Mouse (Mus musculus): ENCODE measurements at regions not wholly inside any gene's neighbourhood (a gene's known extent, or its start where the extent isn't known, plus 50 kb on each side); places are given as distances from the start of the nearest gene placed in this dataset.
A peak's percentile ranks its signal among the peaks of the same experiment; 100 is the strongest.

DNA sequence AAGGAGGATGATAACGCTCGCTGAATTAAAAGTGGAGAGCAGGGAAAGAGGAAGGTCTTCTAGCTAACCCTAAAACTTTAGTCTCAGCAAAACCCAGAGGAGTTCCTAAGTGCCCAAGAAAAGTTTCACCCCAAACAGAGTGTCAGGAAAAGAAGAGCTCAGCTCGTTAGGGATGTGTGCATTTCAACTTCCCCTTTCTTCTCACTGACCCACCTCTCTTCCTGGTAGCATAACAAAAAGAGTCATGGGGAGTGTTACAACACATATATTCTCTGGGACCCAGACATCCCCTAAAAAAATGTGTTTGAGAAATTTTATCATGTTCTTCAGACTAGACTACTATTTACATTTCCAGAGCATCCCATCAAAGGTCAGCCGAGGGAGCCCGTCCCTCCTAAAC lies 432.6 kb downstream of the Mctp2 start:
- Histone ChIP-seq H3K4me1 (replicated peaks; ENCODE audit: control insufficient read depth, insufficient read depth, low read length) (no peaks in the 10 kb centered on the region), H3K36me3 (ENCODE audit: control insufficient read depth, insufficient read depth, low read length) (no peaks in the 10 kb centered on the region), H3K9me3 (ENCODE audit: control insufficient read depth, low read length) (no peaks in the 10 kb centered on the region), H3K27me3 (ENCODE audit: control insufficient read depth, insufficient read depth, low read length) (no peaks in the 10 kb centered on the region), H3K4me2 (replicated peaks; ENCODE audit: low read depth, low read length) (no peak overlapping the region), H3K4me3 (ENCODE audit: low read depth, low read length) (no peak overlapping the region), H3K9ac (ENCODE audit: low read depth, low read length) (no peak overlapping the region), H3K27ac (ENCODE audit: low read depth, low read length) (no peak overlapping the region)
- ATAC-seq (ENCODE audit: low FRiP score) (no peak), DNase-seq (ENCODE audit: low spot score) (no peak)
- WGBS: 87% methylated on average over 5 of the region's 5 CpGs

DNA sequence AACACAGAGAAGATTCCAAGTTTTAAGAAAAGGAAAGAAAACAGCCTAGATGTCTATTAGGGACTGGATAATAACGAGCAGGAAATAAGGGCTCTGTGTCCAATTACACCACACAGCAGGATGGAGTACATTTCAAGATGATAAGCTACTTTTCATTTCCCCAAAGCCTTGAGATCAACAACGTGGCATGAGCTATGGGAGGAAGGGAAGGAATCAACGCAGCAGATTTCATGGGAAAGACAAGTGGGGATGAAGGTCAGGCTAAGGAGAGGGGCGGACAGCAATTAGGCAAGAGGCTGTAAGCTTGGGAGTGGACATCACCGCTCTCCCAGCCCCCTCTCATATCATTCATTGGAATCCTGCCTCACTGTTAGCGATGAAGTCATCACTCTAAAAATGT lies 433.5 kb downstream of the Mctp2 start:
- no peaks in the 10 kb centered on the region for H3K27me3 ChIP-seq (ENCODE audit: control insufficient read depth, insufficient read depth, low read length)
- no peak overlapping the region for H3K27ac ChIP-seq (ENCODE audit: low read depth, low read length)
- 84% methylated on average over 6 of the region's 6 CpGs for WGBS
- ATAC-seq (ENCODE audit: low FRiP score) (no peak), DNase-seq (ENCODE audit: low spot score) (no peak)
- no peak overlapping the region for H3K9ac ChIP-seq (ENCODE audit: low read depth, low read length)
- H3K9me3 ChIP-seq (ENCODE audit: control insufficient read depth, low read length): no peaks in the 10 kb centered on the region
- no peaks in the 10 kb centered on the region for H3K4me1 ChIP-seq (replicated peaks; ENCODE audit: control insufficient read depth, insufficient read depth, low read length)
- H3K4me3 ChIP-seq (ENCODE audit: low read depth, low read length): no peak overlapping the region
- no peak overlapping the region for H3K4me2 ChIP-seq (replicated peaks; ENCODE audit: low read depth, low read length)
- H3K36me3 ChIP-seq (ENCODE audit: control insufficient read depth, insufficient read depth, low read length): no peaks in the 10 kb centered on the region

DNA sequence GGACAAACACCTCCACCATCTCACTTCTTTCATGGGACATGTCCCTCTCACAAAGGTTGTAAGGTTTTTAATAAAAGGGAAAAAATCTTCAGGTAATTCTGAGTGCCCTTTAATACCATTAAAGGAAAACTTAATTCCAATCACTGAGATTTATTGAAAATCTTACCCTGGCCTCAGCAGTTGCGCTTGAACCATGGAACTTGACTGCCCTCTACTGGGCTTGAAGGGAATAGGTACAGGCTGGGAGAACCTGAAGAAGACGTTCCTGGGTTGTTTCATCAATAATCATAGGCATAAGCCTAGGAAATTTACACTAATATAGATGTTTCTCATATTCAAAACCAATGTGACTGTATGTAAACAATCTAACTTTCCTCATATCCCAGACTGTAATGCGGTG lies 439.3 kb downstream of the Mctp2 start:
- no peak overlapping the region for H3K4me2 ChIP-seq (replicated peaks; ENCODE audit: low read depth, low read length)
- H3K36me3 ChIP-seq (ENCODE audit: control insufficient read depth, insufficient read depth, low read length): no peaks in the 10 kb centered on the region
- H3K4me1 ChIP-seq (replicated peaks; ENCODE audit: control insufficient read depth, insufficient read depth, low read length): 0 out of 2 replicates have a peak, but pooled peaks cover 6% of the 10 kb centered on the region
- no peak for ATAC-seq (ENCODE audit: low FRiP score)
- no peaks in the 10 kb centered on the region for H3K27me3 ChIP-seq (ENCODE audit: control insufficient read depth, insufficient read depth, low read length)
- no peak overlapping the region for H3K27ac ChIP-seq (ENCODE audit: low read depth, low read length)
- H3K9me3 ChIP-seq (ENCODE audit: control insufficient read depth, low read length): no peaks in the 10 kb centered on the region
- H3K4me3 ChIP-seq (ENCODE audit: low read depth, low read length): no peak overlapping the region
- no peak overlapping the region for H3K9ac ChIP-seq (ENCODE audit: low read depth, low read length)
- DNase-seq (ENCODE audit: low spot score): peak; percentile 78
- WGBS: 14% methylated on average over 3 of the region's 3 CpGs

DNA sequence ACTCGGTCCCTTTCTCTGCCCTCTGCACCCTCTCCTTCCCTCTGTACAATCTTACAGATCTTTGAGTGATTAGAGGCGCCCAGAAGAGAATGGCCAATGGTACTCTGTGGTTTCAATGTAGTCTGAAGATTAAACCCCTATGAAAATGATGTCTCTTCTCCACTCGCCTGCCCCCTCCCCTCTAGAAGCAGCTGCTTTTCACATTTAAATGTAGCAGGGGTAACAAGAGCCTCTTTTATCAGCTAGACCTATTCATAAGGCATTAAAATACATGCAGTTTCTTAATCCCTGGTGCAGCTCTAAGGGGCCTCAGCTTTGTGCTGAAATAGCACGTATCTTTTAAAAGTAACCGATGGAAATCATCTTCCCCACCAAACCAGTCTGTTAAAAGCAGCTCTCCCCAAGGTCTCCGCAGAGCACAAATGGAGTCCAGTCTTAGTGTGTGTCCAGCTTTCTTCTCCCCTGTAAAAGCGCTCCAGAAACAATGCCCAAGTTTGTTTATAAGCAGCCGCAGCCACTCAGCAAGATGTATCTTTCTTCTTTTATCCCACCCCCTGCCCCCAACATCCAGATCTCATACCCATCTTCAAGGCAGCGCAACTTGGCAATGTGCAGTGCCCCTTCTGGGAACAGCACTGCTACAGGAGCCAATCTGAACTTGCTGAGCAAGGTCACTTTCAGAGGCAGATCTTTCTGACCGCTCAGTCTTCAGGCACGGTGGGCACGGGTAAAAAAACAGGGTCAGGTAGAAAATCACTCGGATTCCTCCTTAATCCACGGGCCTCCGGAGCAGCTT lies 440.8 kb downstream of the Mctp2 start:
- H3K9me3 ChIP-seq (ENCODE audit: control insufficient read depth, low read length): no peaks in the 10 kb centered on the region
- H3K27ac ChIP-seq (ENCODE audit: low read depth, low read length): no peak overlapping the region
- no peaks in the 10 kb centered on the region for H3K27me3 ChIP-seq (ENCODE audit: control insufficient read depth, insufficient read depth, low read length)
- 0 out of 2 replicates have a peak, but pooled peaks cover 6% of the 10 kb centered on the region for H3K4me1 ChIP-seq (replicated peaks; ENCODE audit: control insufficient read depth, insufficient read depth, low read length)
- ATAC-seq (ENCODE audit: low FRiP score) (peak; percentile 19; the same call in 1 of the 2 replicates), DNase-seq (ENCODE audit: low spot score) (peak; percentile 27)
- no peak overlapping the region for H3K4me2 ChIP-seq (replicated peaks; ENCODE audit: low read depth, low read length)
- H3K9ac ChIP-seq (ENCODE audit: low read depth, low read length): no peak overlapping the region
- 25% methylated on average over 15 of the region's 15 CpGs for WGBS
- H3K36me3 ChIP-seq (ENCODE audit: control insufficient read depth, insufficient read depth, low read length): no peaks in the 10 kb centered on the region
- H3K4me3 ChIP-seq (ENCODE audit: low read depth, low read length): no peak overlapping the region

DNA sequence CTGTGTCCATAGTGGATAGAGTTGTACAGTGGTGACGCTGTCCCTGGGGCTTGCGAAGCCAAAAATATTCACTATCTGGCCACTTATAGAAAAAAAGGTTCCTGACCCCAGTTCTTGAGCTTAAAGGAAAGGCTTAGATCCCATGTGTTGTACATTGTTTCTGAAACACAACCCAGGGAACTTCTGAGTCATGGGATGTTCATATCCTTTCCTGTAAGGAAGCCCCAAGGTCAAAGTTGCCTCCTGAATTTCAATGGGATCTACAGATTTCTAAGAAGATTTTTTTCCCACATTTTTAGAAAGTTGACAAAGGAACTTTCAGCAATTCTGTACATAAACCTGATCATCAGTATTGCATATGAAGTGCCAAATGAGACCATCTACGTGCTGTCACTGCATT lies 453.5 kb downstream of the Mctp2 start:
- H3K9me3 ChIP-seq (ENCODE audit: control insufficient read depth, low read length): no peaks in the 10 kb centered on the region
- H3K27ac ChIP-seq (ENCODE audit: low read depth, low read length): no peak overlapping the region
- H3K4me2 ChIP-seq (replicated peaks; ENCODE audit: low read depth, low read length): no peak overlapping the region
- no peak for ATAC-seq (ENCODE audit: low FRiP score)
- H3K27me3 ChIP-seq (ENCODE audit: control insufficient read depth, insufficient read depth, low read length): no peaks in the 10 kb centered on the region
- no peaks in the 10 kb centered on the region for H3K4me1 ChIP-seq (replicated peaks; ENCODE audit: control insufficient read depth, insufficient read depth, low read length)
- no peaks in the 10 kb centered on the region for H3K36me3 ChIP-seq (ENCODE audit: control insufficient read depth, insufficient read depth, low read length)
- H3K9ac ChIP-seq (ENCODE audit: low read depth, low read length): no peak overlapping the region
- no peak overlapping the region for H3K4me3 ChIP-seq (ENCODE audit: low read depth, low read length)
- DNase-seq (ENCODE audit: low spot score): no peak
- 90% methylated on average over 3 of the region's 3 CpGs for WGBS

DNA sequence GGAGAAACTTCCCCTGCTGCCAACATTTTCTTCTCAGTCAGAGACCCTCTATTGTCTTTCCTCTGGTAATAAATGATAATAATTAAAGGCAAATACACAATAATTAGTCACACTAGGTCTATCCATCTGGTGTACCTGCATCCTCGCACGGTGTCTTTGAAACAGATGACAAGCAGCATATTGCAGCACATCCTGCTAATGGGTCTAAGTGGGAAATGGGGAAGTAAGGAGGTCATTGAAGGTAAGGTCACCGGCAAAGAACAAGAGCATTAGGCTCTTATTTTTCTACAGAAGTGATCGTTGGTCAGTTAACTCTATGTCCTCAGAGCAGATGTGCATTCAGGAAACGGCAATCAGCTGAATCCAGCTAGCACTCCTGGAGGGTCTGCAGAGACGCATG lies 457.2 kb downstream of the Mctp2 start:
- Histone ChIP-seq H3K27me3 (ENCODE audit: control insufficient read depth, insufficient read depth, low read length) (no peaks in the 10 kb centered on the region), H3K4me1 (replicated peaks; ENCODE audit: control insufficient read depth, insufficient read depth, low read length) (no peaks in the 10 kb centered on the region), H3K27ac (ENCODE audit: low read depth, low read length) (no peak overlapping the region), H3K4me3 (ENCODE audit: low read depth, low read length) (no peak overlapping the region), H3K9ac (ENCODE audit: low read depth, low read length) (no peak overlapping the region), H3K9me3 (ENCODE audit: control insufficient read depth, low read length) (no peaks in the 10 kb centered on the region), H3K4me2 (replicated peaks; ENCODE audit: low read depth, low read length) (no peak overlapping the region), H3K36me3 (ENCODE audit: control insufficient read depth, insufficient read depth, low read length) (no peaks in the 10 kb centered on the region)
- no peak for ATAC-seq (ENCODE audit: low FRiP score)
- 79% methylated on average over 6 of the region's 6 CpGs for WGBS
- DNase-seq (ENCODE audit: low spot score): no peak

DNA sequence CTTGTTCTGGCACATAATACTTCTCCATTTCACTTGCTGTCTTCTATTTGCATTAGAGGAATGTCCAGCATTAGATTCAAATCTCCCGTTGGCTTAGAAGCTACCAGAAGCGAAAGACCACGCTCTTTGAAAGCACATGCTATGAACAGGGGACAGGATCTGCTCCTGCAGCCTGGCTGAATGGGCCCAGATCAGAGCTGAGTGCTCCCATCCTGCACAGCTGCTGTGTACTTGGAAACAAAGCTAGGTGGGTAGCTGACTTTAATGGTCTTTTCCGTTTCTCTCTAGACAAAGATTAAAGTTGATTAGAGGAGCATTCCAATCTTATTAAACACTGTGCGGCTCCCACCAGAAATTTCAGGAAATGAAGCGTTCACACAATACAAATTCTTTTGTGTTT lies 468.6 kb downstream of the Mctp2 start:
- 77% methylated on average over 6 of the region's 6 CpGs for WGBS
- Histone ChIP-seq H3K4me2 (replicated peaks; ENCODE audit: low read depth, low read length) (no peak overlapping the region), H3K27me3 (ENCODE audit: control insufficient read depth, insufficient read depth, low read length) (no peaks in the 10 kb centered on the region), H3K4me3 (ENCODE audit: low read depth, low read length) (no peak overlapping the region), H3K9ac (ENCODE audit: low read depth, low read length) (no peak overlapping the region), H3K9me3 (ENCODE audit: control insufficient read depth, low read length) (no peaks in the 10 kb centered on the region), H3K36me3 (ENCODE audit: control insufficient read depth, insufficient read depth, low read length) (no peaks in the 10 kb centered on the region), H3K27ac (ENCODE audit: low read depth, low read length) (peak overlapping the region; percentile 27; the same call in 1 of the 2 replicates), H3K4me1 (replicated peaks; ENCODE audit: control insufficient read depth, insufficient read depth, low read length) (no peaks in the 10 kb centered on the region)
- ATAC-seq (ENCODE audit: low FRiP score): no peak
- no peak for DNase-seq (ENCODE audit: low spot score)

DNA sequence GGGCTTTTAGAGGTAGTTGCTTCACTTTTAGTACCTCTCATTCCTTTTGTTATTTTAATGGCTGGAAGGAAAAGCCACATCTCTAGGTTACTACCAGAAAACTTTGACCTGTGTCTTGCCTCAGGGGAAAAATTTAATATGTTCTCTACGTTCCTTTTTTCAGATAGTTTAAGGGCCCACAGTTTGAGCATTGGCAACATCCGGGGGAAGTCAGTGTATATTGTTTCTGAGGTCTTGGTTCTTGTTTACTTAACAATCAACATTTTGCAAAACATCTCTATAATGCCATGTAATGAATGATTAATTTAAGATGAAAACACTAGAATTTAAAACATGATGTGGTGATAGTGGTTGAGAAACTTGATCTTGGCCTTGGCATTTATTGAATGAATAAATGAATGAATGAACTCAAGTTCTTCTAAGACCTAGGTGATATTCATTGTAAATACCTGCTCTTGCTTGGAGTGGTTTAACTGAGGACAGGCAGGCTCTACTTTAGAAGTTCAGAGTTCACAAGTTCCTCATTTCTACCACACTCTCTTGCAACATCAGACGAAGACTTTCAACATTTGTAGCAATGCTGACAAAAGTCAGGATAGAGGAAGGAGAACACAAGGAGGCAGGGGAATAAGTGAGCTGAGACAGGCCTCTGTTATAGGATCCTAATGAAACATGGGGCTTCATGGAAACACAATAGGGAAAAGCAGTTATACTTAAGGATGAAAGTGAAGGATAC lies 474.4 kb downstream of the Mctp2 start:
- no peak overlapping the region for H3K9ac ChIP-seq (ENCODE audit: low read depth, low read length)
- WGBS: 83% methylated on average over 3 of the region's 3 CpGs
- H3K9me3 ChIP-seq (ENCODE audit: control insufficient read depth, low read length): no peaks in the 10 kb centered on the region
- no peak overlapping the region for H3K4me2 ChIP-seq (replicated peaks; ENCODE audit: low read depth, low read length)
- no peak for ATAC-seq (ENCODE audit: low FRiP score)
- no peaks in the 10 kb centered on the region for H3K36me3 ChIP-seq (ENCODE audit: control insufficient read depth, insufficient read depth, low read length)
- H3K4me3 ChIP-seq (ENCODE audit: low read depth, low read length): no peak overlapping the region
- H3K27ac ChIP-seq (ENCODE audit: low read depth, low read length): no peak overlapping the region
- H3K4me1 ChIP-seq (replicated peaks; ENCODE audit: control insufficient read depth, insufficient read depth, low read length): no peaks in the 10 kb centered on the region
- DNase-seq (ENCODE audit: low spot score): no peak
- no peaks in the 10 kb centered on the region for H3K27me3 ChIP-seq (ENCODE audit: control insufficient read depth, insufficient read depth, low read length)

DNA sequence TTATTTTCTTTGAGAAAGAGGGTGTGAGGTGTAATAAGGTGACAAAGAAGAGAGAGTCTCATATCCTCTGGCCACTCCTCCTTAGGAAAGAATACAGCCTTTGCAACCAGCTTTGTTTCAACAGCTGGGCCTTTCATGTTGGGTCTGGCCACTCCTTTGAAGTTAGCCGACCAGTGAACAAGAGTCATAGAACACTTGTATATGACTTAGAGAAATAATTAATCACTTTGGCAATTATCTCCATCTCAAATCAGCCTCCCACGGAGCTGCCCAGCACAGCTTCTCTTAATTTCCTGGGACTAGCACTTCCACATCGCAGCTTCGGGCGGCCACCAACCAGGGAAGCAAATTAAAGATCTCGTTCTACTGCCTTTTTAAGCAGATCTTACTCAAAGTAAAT lies 476.8 kb downstream of the Mctp2 start:
- Histone ChIP-seq H3K27ac (ENCODE audit: low read depth, low read length) (no peak overlapping the region), H3K9ac (ENCODE audit: low read depth, low read length) (no peak overlapping the region), H3K4me2 (replicated peaks; ENCODE audit: low read depth, low read length) (no peak overlapping the region), H3K9me3 (ENCODE audit: control insufficient read depth, low read length) (no peaks in the 10 kb centered on the region), H3K4me3 (ENCODE audit: low read depth, low read length) (no peak overlapping the region), H3K36me3 (ENCODE audit: control insufficient read depth, insufficient read depth, low read length) (no peaks in the 10 kb centered on the region), H3K4me1 (replicated peaks; ENCODE audit: control insufficient read depth, insufficient read depth, low read length) (no peaks in the 10 kb centered on the region), H3K27me3 (ENCODE audit: control insufficient read depth, insufficient read depth, low read length) (no peaks in the 10 kb centered on the region)
- no peak for ATAC-seq (ENCODE audit: low FRiP score)
- no peak for DNase-seq (ENCODE audit: low spot score)
- 46% methylated on average over 6 of the region's 6 CpGs for WGBS
